ENCODE assay signal across 13 mouse cellular contexts in genomic region chr7:142555366-142556088, GRCm38 (mm10). TPM values are rescaled to one million over a fixed set of nuclear protein-coding genes. Genes with fewer than 3 reads are reported as not detected.
DNase-seq lines count a peak whose midpoint lies in the region; ATAC-seq and TF ChIP-seq lines count a peak whose summit lies in the region.
"Had no signal": no experiment of that assay in that cellular context is flagged by ENCODE, and none has a peak within 500 bp of the region (broad histone marks: within the 10 kb centered on the region; RNA-seq: fewer than 3 reads in every experiment).

No protein-coding gene starts in this region.

- 0 out of 2 replicates have a peak, but pooled peaks have one; percentile 17 for TF ChIP-seq CTCF in liver, postnatal 0 days (IDR thresholded peaks at IDR 0.05; ENCODE audit: low read depth)
- TF ChIP-seq CTCF in intestine, postnatal 0 days (IDR thresholded peaks at IDR 0.05; ENCODE audit: low read depth) = peak; percentile 54

- no peak for ATAC-seq in liver, postnatal 0 days
- no peak for ATAC-seq in liver, embryonic 12.5 days
- ATAC-seq in intestine, postnatal 0 days = no peak
- ATAC-seq in stomach, embryonic 16.5 days (ENCODE audit: insufficient read depth, low FRiP score) = no peak

- no peaks in the 10 kb centered on the region for H3K36me3 ChIP-seq in liver, postnatal 0 days (replicated peaks; ENCODE audit: insufficient read depth, low read length)
- no peaks in the 10 kb centered on the region for H3K36me3 ChIP-seq in liver, embryonic 12.5 days
- no peaks in the 10 kb centered on the region for H3K36me3 ChIP-seq in intestine, postnatal 0 days (ENCODE audit: control insufficient read depth, insufficient read depth)
- H3K36me3 ChIP-seq in stomach, embryonic 16.5 days (ENCODE audit: control insufficient read depth, insufficient read depth, low read length) = no peaks in the 10 kb centered on the region

- H3K4me2 ChIP-seq in liver, postnatal 0 days (ENCODE audit: low read depth, low read length) = no peak overlapping the region
- no peak overlapping the region for H3K4me2 ChIP-seq in liver, embryonic 12.5 days
- H3K4me2 ChIP-seq in intestine, postnatal 0 days (replicated peaks; ENCODE audit: low read depth) = no peak overlapping the region
- no peak overlapping the region for H3K4me2 ChIP-seq in stomach, embryonic 16.5 days (ENCODE audit: low read depth, low read length)
- H3K4me2 ChIP-seq: midbrain, embryonic 11.5 days had no signal

- WGBS in liver, postnatal 0 days (ENCODE audit: insufficient replicate concordance) = 73% methylated on average over 8 of the region's 8 CpGs
- 73% methylated on average over 8 of the region's 8 CpGs for WGBS in liver, embryonic 12.5 days (ENCODE audit: insufficient replicate concordance)
- 86% methylated on average over 8 of the region's 8 CpGs for WGBS in intestine, postnatal 0 days
- WGBS in stomach, embryonic 16.5 days = 83% methylated on average over 8 of the region's 8 CpGs

- intact Hi-C loops in left cerebral cortex, postnatal 4 days (cut with DNase I) = no loop called here

- H3K9me3 ChIP-seq in liver, postnatal 0 days (ENCODE audit: low read length) = no peaks in the 10 kb centered on the region
- no peaks in the 10 kb centered on the region for H3K9me3 ChIP-seq in liver, embryonic 12.5 days (replicated peaks)
- H3K9me3 ChIP-seq in intestine, postnatal 0 days (ENCODE audit: control insufficient read depth) = no peaks in the 10 kb centered on the region
- no peaks in the 10 kb centered on the region for H3K9me3 ChIP-seq in stomach, embryonic 16.5 days (replicated peaks; ENCODE audit: control insufficient read depth, low read length)

- H3K9ac ChIP-seq in liver, postnatal 0 days (replicated peaks) = no peak overlapping the region
- no peak overlapping the region for H3K9ac ChIP-seq in liver, embryonic 12.5 days
- no peak overlapping the region for H3K9ac ChIP-seq in intestine, postnatal 0 days (ENCODE audit: low read depth, low read length)
- H3K9ac ChIP-seq in stomach, embryonic 16.5 days (ENCODE audit: low read length) = no peak overlapping the region

- peak; percentile 74 for DNase-seq in gastrocnemius, adult 18-20 months (ENCODE audit: low spot score)
- no peak for DNase-seq in gastrocnemius, postnatal 10 days
- DNase-seq in liver, postnatal 0 days = no peak
- no peak for DNase-seq in left cerebral cortex, adult 11 months (ENCODE audit: low spot score)
- no peak for DNase-seq in left cerebral cortex, postnatal 4 days
- DNase-seq: heart, postnatal 36 days; kidney, adult 8-10 months; right cerebral cortex, postnatal 14 days had no signal

- H3K4me1 ChIP-seq in liver, postnatal 0 days (ENCODE audit: insufficient read depth) = peaks cover 27% of the 10 kb centered on the region
- H3K4me1 ChIP-seq in liver, embryonic 12.5 days = peaks cover 78% of the 10 kb centered on the region
- H3K4me1 ChIP-seq in intestine, postnatal 0 days (replicated peaks; ENCODE audit: control insufficient read depth, insufficient read depth, low read length) = peaks cover 15% of the 10 kb centered on the region
- peaks cover 49% of the 10 kb centered on the region for H3K4me1 ChIP-seq in stomach, embryonic 16.5 days (ENCODE audit: control insufficient read depth, insufficient read depth, low read length)

- no peaks in the 10 kb centered on the region for H3K27me3 ChIP-seq in liver, postnatal 0 days (ENCODE audit: insufficient read depth, low read length)
- no peaks in the 10 kb centered on the region for H3K27me3 ChIP-seq in liver, embryonic 12.5 days (replicated peaks)
- H3K27me3 ChIP-seq in intestine, postnatal 0 days (replicated peaks; ENCODE audit: control insufficient read depth, insufficient read depth, low read length) = no peaks in the 10 kb centered on the region
- no peaks in the 10 kb centered on the region for H3K27me3 ChIP-seq in stomach, embryonic 16.5 days (ENCODE audit: control insufficient read depth, insufficient read depth, low read length)

- TF ChIP-seq EP300 in liver, postnatal 0 days (IDR thresholded peaks at IDR 0.05; ENCODE audit: low read depth) = no peak

- H3K27ac ChIP-seq in liver, postnatal 0 days (ENCODE audit: low read depth) = no peak overlapping the region
- no peak overlapping the region for H3K27ac ChIP-seq in liver, embryonic 12.5 days
- H3K27ac ChIP-seq in intestine, postnatal 0 days (ENCODE audit: low read depth, low read length) = no peak overlapping the region
- peak overlapping the region; percentile 77; the same call in 1 of the 2 replicates for H3K27ac ChIP-seq in stomach, embryonic 16.5 days (ENCODE audit: low read length)
- H3K27ac ChIP-seq: left cerebral cortex, adult 2 months had no signal

- H3K4me3 ChIP-seq in liver, postnatal 0 days (ENCODE audit: low read depth, low read length) = no peak overlapping the region
- H3K4me3 ChIP-seq in liver, embryonic 12.5 days = no peak overlapping the region
- no peak overlapping the region for H3K4me3 ChIP-seq in intestine, postnatal 0 days (ENCODE audit: low read depth, low read length)
- no peak overlapping the region for H3K4me3 ChIP-seq in stomach, embryonic 16.5 days (replicated peaks; ENCODE audit: low read length)
- H3K4me3 ChIP-seq: left cerebral cortex, adult 2 months had no signal

RNA-seq across cellular contexts. Expression of gene Mrpl23, which starts 23.0 kb away (rescaled TPM):
- 1 to 10 TPM; 1.7 to 1.9 TPM for total RNA-seq in gastrocnemius, adult 18-20 months (2021)
- total RNA-seq in gastrocnemius, postnatal 10 days (2021) = 1 to 10 TPM; 6.4 to 7.2 TPM
- 18.7 and 19.3 TPM in 2 replicates for polyA plus RNA-seq in liver, postnatal 0 days (2015; fragmentation: Nextera tagmentation; extraction: Ambion mirVana)
- 10.4 and 14.4 TPM in 2 replicates for polyA plus RNA-seq in liver, embryonic 12.5 days (2016; fragmentation: Nextera tagmentation; extraction: Ambion mirVana)
- polyA plus RNA-seq in intestine, postnatal 0 days (2015; fragmentation: Nextera tagmentation; extraction: Ambion mirVana) = 26.7 and 33.0 TPM in 2 replicates
- polyA plus RNA-seq in stomach, embryonic 16.5 days (2015; fragmentation: Nextera tagmentation; extraction: Ambion mirVana) = 16.2 and 30.7 TPM in 2 replicates
- total RNA-seq in left cerebral cortex, postnatal 4 days (2021) = 10 to 100 TPM in 1 of 2 experiments, 1 to 10 TPM in 1; 9.4 to 11.5 TPM

RNA-seq across cellular contexts. Expression of gene Tnnt3, which starts 56.9 kb away (rescaled TPM):
- total RNA-seq in gastrocnemius, adult 18-20 months (2021) = over 10,000 TPM; 35,269 to 35,976 TPM
- total RNA-seq in gastrocnemius, postnatal 10 days (2021) = over 10,000 TPM; 17,146 to 18,824 TPM
- polyA plus RNA-seq in liver, postnatal 0 days (2015; fragmentation: Nextera tagmentation; extraction: Ambion mirVana) = 3.6 and 72.5 TPM in 2 replicates
- 0.51 TPM in 1 of 2 replicates, not detected in the other for polyA plus RNA-seq in liver, embryonic 12.5 days (2016; fragmentation: Nextera tagmentation; extraction: Ambion mirVana)
- polyA plus RNA-seq in intestine, postnatal 0 days (2015; fragmentation: Nextera tagmentation; extraction: Ambion mirVana) = 3.0 TPM in 2 replicates
- 12.0 and 208 TPM in 2 replicates for polyA plus RNA-seq in stomach, embryonic 16.5 days (2015; fragmentation: Nextera tagmentation; extraction: Ambion mirVana)
- 1 to 10 TPM in 1 of 2 experiments, not detected in 1; 1.3 TPM for total RNA-seq in left cerebral cortex, postnatal 4 days (2021)
- total RNA-seq: left cerebral cortex, adult 2 months had no signal
